Mouse (Mus musculus) forelimb bud, embryonic 11.5 days (tissue): ENCODE measurements around the gene Ssbp2.

Experiments used
- DNase-seq: peaks from one replicate; pipeline ENCODE4 v3.0.0-alpha.2; 2012; ENCODE audit warnings: low read depth, low spot score

Gene Ssbp2

GRCm38 (mm10) chr13:91724211-91724610, 264.1 kb downstream of the Ssbp2 start:
- no peak for DNase-seq

DNA sequence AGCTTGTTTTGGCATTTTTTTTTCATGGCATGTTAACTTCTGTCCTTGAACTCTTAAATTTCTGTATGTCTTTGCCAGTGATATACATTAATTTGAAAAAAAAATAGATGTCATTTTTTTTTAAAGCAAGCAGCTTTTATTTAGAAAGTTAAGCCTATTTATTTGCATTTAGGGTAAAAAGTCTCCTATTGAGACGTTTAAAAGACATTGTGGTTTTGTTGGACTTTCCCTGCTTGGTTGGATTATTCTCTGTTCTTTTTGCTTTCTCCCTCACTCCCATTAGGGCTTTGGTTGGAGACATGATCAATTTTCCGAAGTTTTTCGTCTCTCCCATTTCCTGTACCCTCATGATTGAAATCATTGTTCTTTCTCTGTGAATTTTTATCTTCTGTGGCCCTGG, 265.0 kb downstream of the Ssbp2 start:
- no peak for DNase-seq

GRCm38 (mm10) chr13:91727899-91728298, 267.8 kb downstream of the Ssbp2 start:
- no peak for DNase-seq

GRCm38 (mm10) chr13:91737191-91737590, 277.1 kb downstream of the Ssbp2 start:
- DNase-seq = no peak

DNA sequence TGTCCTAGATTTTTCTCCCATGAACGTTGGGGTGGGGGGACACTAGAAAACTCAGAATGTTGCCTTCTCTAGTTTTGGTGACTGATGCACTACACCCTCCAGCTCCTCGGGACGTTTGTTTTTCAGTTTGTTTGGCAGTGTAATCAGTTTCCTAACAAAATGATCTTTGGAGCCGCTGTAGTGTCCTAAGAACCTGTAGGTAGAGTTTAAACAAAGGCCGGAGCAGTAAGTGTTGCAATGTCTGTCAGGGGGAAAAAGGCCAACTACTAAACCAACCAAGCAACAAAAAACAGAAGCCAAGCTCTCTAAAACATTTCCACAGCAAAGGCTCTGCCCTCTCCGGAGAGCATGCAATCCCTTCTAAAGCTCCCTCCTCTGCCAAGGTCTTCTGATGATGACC, 280.8 kb downstream of the Ssbp2 start:
- DNase-seq = no peak

- DNase-seq = peak; percentile 18
Observed at GRCm38 (mm10) chr13:91741280-91742047, 281.4 kb downstream of the Ssbp2 start, which contains the start of gene Acot12. Acot12 (plus strand) TSS chr13:91741512.

GRCm38 (mm10) chr13:91743180-91743579, 283.1 kb downstream of the Ssbp2 start:
- no peak for DNase-seq

DNA sequence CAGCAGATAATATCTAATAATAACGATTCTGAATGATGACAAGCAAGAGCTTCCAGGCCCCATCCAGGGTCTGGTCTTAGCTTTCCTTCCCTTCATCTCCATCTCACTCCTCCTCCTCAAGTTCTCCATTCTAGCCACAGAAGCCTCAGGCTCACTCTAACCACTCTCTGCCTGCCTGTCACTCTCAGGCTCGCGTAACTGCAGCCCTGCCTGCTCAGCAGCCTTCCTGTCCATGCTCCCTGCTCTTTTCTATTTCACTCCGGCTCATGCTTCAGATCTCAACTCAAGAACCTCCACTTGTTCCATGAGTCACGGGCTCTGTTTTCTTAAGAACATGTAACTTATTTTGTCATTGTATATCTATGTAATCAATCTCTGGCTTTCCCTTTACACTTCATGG, 286.4 kb downstream of the Ssbp2 start:
- no peak for DNase-seq

DNA sequence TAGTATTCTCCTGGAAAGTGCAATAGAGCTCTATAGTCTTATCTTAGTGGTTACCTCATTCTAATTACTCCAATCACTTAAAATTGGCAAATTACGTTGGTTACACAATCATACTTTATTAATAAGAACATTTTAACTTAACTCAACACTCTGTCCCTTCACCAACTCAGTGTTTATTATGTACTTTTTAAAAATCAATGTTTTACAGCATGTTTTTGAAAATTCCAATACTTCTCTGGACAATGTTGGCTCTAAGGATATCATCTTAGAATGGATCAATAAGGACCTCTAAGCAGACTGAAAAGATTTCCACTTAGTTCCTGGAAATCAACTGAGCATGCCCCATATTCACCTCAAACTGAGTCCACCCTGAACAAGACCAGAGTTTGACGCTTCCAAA, 288.3 kb downstream of the Ssbp2 start:
- no peak for DNase-seq

DNA sequence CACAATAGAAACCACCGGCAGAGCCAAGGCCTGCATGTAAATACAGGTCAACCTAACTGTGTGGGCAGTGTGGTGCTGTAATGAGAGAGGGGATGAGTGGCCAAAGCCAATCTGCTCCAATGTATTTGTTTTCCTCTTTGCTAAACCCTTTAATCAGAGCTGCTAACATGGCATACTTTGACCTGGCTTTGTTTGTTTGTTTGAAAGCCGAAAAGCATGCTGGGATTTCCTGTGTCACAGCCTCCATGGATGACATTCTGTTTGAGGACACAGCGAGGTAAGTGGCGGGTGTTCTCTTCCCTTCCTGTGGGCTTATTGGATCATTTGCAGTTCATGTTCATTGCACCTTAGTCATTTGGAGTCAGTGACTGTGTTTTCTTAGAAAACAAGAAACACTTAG, 289.9 kb downstream of the Ssbp2 start:
- no peak for DNase-seq
